Mouse (Mus musculus) stomach, postnatal 0 days (tissue): ENCODE measurements around the gene Snx5. TPM values are rescaled to one million over a fixed set of nuclear protein-coding genes. Genes with fewer than 3 reads are reported as not detected.
A peak's percentile ranks its signal among the peaks of the same experiment; 100 is the strongest.

ENCODE experiments used
- ATAC-seq: fragments of 200-750 bp; cut with Nextera tagmentation; 2 replicates; pipeline ENCODE4 v1.8.0; 2017; ENCODE audit not compliant: low FRiP score, low TSS enrichment
- DNase-seq: peaks from one replicate; pipeline ENCODE4 v3.0.0-alpha.2; 2016; ENCODE audit warnings: low spot score
- H3K27ac ChIP-seq: fragments of 300-500 bp; sonication (generic); replicated peaks from 2 replicates; pipeline ENCODE4 v1.5.1; 2014; ENCODE audit warnings: mild to moderate bottlenecking, control low read depth
- H3K27me3 ChIP-seq: fragments of 300-500 bp; sonication (generic); 2 replicates; pipeline ENCODE4 v1.6.1; 2014; ENCODE audit warnings: low read length; ENCODE audit not compliant: control insufficient read depth, insufficient read depth
- H3K36me3 ChIP-seq: fragments of 300-500 bp; sonication (generic); 2 replicates; pipeline ENCODE4 v1.6.1; 2014; ENCODE audit warnings: low read length, mixed read lengths; ENCODE audit not compliant: control insufficient read depth, insufficient read depth
- H3K4me1 ChIP-seq: fragments of 300-500 bp; sonication (generic); replicated peaks from 2 replicates; pipeline ENCODE4 v1.6.1; 2014; ENCODE audit warnings: antibody characterized with exemption; ENCODE audit not compliant: control insufficient read depth, insufficient read depth
- H3K4me2 ChIP-seq: fragments of 300-500 bp; sonication (generic); replicated peaks from 2 replicates; pipeline ENCODE4 v1.6.1; 2014; ENCODE audit warnings: low read depth, mild to moderate bottlenecking, control low read depth, moderate library complexity
- H3K4me3 ChIP-seq: fragments of 300-500 bp; sonication (generic); 2 replicates; pipeline ENCODE4 v1.5.1; 2014; ENCODE audit warnings: low read depth, low read length, control low read depth
- H3K9ac ChIP-seq: fragments of 300-500 bp; sonication (generic); 2 replicates; pipeline ENCODE4 v1.6.1; 2014; ENCODE audit warnings: mild to moderate bottlenecking, low read length, control low read depth, mixed read lengths
- H3K9me3 ChIP-seq: fragments of 300-500 bp; sonication (generic); 2 replicates; pipeline ENCODE4 v1.6.1; 2016; ENCODE audit warnings: low read length; ENCODE audit not compliant: control insufficient read depth
- CTCF ChIP-seq: IDR thresholded peaks from 2 replicates; pipeline ENCODE4 v1.5.1; 2016; ENCODE audit warnings: antibody characterized with exemption, low read depth, mild to moderate bottlenecking, moderate library complexity
- EP300 ChIP-seq: optimal IDR thresholded peaks from 2 replicates; pipeline ENCODE3; 2016; ENCODE audit warnings: antibody characterized with exemption
- WGBS: fragments of 180-500 bp; shearing (Covaris S2); extraction: QIAGEN DNeasy Blood & Tissue Kit; methylation state at CpG from one replicate; pipeline ENCODE4 v1.1.7; 2014; 5-methylcytosine and 5-hydroxymethylcytosine counted together
- polyA plus RNA-seq: library from polyadenylated mRNA; unstranded; fragments of >200 nt; fragmentation: Nextera tagmentation; extraction: Ambion mirVana; gene quantifications from 2 replicates; pipeline ENCODE4 v1.2.1, GENCODE M21; 2015

Snx5 gene
- polyA plus RNA-seq, 1 experiment from 2014 or later, result 63.5 TPM

- no peaks in the 10 kb centered on the region for H3K36me3 ChIP-seq
- 2% methylated on average over 11 of the region's 11 CpGs for WGBS
- no peaks in the 10 kb centered on the region for H3K27me3 ChIP-seq
- H3K9me3 ChIP-seq, result no peaks in the 10 kb centered on the region
- peak overlapping the region; percentile 84 for H3K4me3 ChIP-seq
- DNase-seq, result peak; percentile 44
- H3K9ac ChIP-seq, result peak overlapping the region; percentile 96
- H3K4me1 ChIP-seq, result peaks cover 4% of the 10 kb centered on the region; the same call in 1 of the 2 replicates
- H3K4me2 ChIP-seq, result peak overlapping the region; percentile 82
- no peak overlapping the region for H3K27ac ChIP-seq
- TF ChIP-seq EP300, result no peak
- TF ChIP-seq CTCF, result no peak
- no peak for ATAC-seq
Measured at GRCm38 (mm10) chr2:144269306-144269650, 1.4 kb downstream of the Snx5 start.

DNA sequence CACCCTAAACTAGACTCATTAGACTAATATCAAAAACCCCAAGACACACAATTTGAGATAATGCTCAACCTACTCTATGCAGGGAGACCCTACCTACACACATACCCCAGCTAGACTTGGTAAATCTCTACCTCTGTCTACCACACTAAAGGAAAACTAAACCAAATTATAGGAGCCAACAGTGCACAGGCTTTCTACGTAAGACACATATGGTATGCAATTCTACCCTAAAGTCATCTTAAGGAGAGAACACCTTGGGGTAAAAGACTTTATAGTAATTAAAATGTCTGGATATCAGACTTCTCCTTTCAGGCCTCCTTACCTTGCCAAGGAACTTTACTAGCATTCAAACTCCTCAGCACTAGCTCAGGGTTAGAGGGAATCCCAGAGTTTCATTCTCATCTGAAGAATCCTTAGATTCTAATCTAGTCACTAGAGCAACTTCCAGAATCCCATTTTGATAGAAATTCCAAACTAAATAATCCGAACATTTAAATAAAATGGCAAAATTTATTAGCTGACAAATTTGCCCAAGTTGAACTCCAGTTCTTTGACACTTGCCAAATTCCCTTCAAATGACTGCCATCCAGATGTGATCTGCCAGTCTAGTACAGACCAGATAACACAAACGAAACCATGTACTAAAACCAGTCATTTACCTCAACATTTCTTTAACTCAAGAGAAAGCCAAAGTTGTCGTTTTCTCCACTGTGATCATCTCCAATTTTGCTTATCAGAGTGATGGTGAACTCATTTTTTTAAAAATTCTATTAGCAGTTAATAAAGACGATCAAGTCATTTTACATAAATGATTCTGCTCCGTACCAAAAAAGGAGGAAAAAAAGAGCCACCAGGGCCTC, 2.0 kb downstream of the Snx5 start:
- peak overlapping the region; percentile 96; the same call in 1 of the 2 replicates for H3K9ac ChIP-seq
- H3K4me1 ChIP-seq, result peaks cover 4% of the 10 kb centered on the region; the same call in 1 of the 2 replicates
- H3K27ac ChIP-seq, result 0 out of 2 replicates have a peak overlapping the region, but pooled peaks have one; percentile 6
- no peaks in the 10 kb centered on the region for H3K36me3 ChIP-seq
- TF ChIP-seq EP300, result no peak
- TF ChIP-seq CTCF, result no peak
- ATAC-seq, result no peak
- WGBS, result 14% methylated on average over 6 of the region's 6 CpGs
- no peaks in the 10 kb centered on the region for H3K9me3 ChIP-seq
- H3K27me3 ChIP-seq, result no peaks in the 10 kb centered on the region
- no peak for DNase-seq
- H3K4me3 ChIP-seq, result peak overlapping the region; percentile 84
- peak overlapping the region; percentile 82 for H3K4me2 ChIP-seq

DNA sequence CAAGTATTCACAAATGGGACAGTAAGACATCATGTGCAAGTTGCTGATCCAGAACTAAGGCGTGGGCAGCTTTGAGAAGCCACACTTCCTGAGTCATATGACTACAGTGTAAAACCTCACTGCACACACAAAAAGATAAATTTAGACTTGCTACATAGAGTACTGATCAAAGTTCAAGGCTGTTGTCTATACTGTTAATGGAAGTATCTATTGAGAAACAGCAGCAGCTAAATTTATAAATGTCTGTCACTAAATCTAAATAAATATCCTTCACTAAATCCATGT, 3.0 kb downstream of the Snx5 start:
- peak overlapping the region; percentile 82 for H3K4me2 ChIP-seq
- no peaks in the 10 kb centered on the region for H3K36me3 ChIP-seq
- H3K27ac ChIP-seq, result no peak overlapping the region
- no peak for DNase-seq
- WGBS, result 27% methylated on average over 1 of the region's 1 CpGs
- ATAC-seq, result no peak
- H3K4me1 ChIP-seq, result peaks cover 4% of the 10 kb centered on the region; the same call in 1 of the 2 replicates
- no peaks in the 10 kb centered on the region for H3K9me3 ChIP-seq
- H3K9ac ChIP-seq, result no peak overlapping the region
- no peak overlapping the region for H3K4me3 ChIP-seq
- no peaks in the 10 kb centered on the region for H3K27me3 ChIP-seq
- TF ChIP-seq EP300 (no peak), CTCF (no peak)

GRCm38 (mm10) chr2:144267004-144267730, 3.5 kb downstream of the Snx5 start:
- H3K9me3 ChIP-seq, result no peaks in the 10 kb centered on the region
- DNase-seq, result no peak
- 47% methylated on average over 5 of the region's 5 CpGs for WGBS
- peaks cover 4% of the 10 kb centered on the region; the same call in 1 of the 2 replicates for H3K4me1 ChIP-seq
- no peak for TF ChIP-seq EP300
- TF ChIP-seq CTCF, result no peak
- H3K27me3 ChIP-seq, result no peaks in the 10 kb centered on the region
- no peak overlapping the region for H3K27ac ChIP-seq
- peak overlapping the region; percentile 82; the same call in 1 of the 2 replicates for H3K4me2 ChIP-seq
- H3K36me3 ChIP-seq, result no peaks in the 10 kb centered on the region
- H3K4me3 ChIP-seq, result no peak overlapping the region
- no peak for ATAC-seq
- H3K9ac ChIP-seq, result no peak overlapping the region

- Histone ChIP-seq H3K27me3 (no peaks in the 10 kb centered on the region), H3K27ac (0 out of 2 replicates have a peak overlapping the region, but pooled peaks have one; percentile 9), H3K4me1 (peaks cover 4% of the 10 kb centered on the region; the same call in 1 of the 2 replicates), H3K36me3 (no peaks in the 10 kb centered on the region), H3K9ac (no peak overlapping the region), H3K4me3 (no peak overlapping the region), H3K9me3 (no peaks in the 10 kb centered on the region), H3K4me2 (no peak overlapping the region)
- WGBS, result 31% methylated on average over 4 of the region's 4 CpGs
- ATAC-seq, result no peak
- TF ChIP-seq CTCF, result no peak
- no peak for TF ChIP-seq EP300
- no peak for DNase-seq
Measured at GRCm38 (mm10) chr2:144265916-144266683, 4.6 kb downstream of the Snx5 start.
